Mouse (Mus musculus) common myeloid progenitor, adult 5-6 weeks (primary cell): ENCODE measurements around the gene Gucy2d. TPM values are rescaled to one million over a fixed set of nuclear protein-coding genes. Genes with fewer than 3 reads are reported as not detected.

Experiments
- ATAC-seq: replicated peaks from 2 replicates; pipeline ENCODE4 v1.8.0; 2016; ENCODE audit warnings: low read depth, mild to moderate bottlenecking, moderate TSS enrichment, inconsistent platforms; ENCODE audit not compliant: poor library complexity, severe bottlenecking
- total RNA-seq: library from RNA; stranded (forward); fragments of 200-1000, 187-1606 nt; gene quantifications from 2 replicates; pipeline ENCODE4 v1.2.3, GENCODE M21; 2017

Gene Gucy2d
- total RNA-seq, 1 experiment from 2014 or later, result not detected

GRCm38 (mm10) chr7:98504726-98505314 lies 64.6 kb downstream of the Gucy2d start:
- ATAC-seq, result no peak

- ATAC-seq, result no peak
Observed at GRCm38 (mm10) chr7:98505664-98506063, 65.4 kb downstream of the Gucy2d start.

- no peak for ATAC-seq
Observed at GRCm38 (mm10) chr7:98510961-98511958, 71.0 kb downstream of the Gucy2d start.

GRCm38 (mm10) chr7:98513251-98513650 lies 73.0 kb downstream of the Gucy2d start:
- no peak for ATAC-seq

DNA sequence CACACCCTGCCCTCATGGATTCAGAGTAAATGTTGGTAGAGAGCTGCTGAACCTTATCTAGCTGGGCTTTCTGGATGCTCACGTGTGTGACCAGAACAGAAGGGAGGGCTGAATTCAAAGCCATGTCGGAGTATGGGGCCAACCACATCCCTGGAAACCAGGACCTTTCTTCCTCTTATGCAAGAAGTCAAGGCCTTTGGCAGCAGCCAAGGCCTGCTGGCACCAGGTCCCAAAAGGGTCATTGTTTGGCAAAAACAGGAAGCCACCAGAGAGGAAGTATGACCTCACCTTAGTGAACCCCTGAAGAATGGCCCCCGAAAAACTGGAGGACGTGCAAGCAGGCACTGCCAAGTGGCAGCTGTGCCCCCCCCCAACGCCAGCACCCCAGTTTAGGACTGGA lies 82.4 kb downstream of the Gucy2d start:
- ATAC-seq, result peak; percentile 80

DNA sequence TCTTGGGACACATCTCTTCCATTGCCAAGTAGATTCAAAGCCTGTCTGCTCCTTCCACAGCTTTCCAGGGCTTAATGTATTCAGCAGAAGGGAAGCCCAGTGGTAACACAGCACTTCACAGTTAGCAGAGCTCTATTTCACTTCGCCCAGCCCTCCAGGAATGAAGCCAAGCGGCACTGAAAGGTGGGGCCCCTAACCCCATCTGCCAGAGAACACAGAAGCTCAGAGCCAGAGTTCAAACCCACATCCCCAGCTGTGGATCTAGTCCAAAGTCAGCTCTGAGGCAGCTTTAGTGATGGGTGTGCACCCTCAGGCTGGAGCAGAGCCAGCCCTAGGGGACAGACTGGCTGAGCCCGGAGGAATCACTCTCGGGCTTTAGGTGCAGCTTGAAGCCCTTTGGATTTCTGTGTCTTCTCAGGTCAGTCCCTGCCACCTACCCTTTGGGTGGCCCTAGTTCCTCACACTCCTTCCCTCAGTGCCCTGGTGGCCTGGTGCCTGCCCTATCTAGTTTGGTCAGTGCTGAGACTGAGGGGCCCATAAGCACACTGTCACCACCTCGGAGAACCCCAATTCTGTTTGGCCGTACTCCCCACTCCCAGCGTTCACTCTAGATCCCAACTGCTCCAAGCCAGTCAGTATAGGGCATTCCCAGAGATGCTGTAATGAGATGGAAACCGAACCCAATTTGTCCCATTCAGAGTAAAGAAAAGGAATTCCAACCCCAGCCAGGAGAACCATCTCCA lies 83.0 kb downstream of the Gucy2d start:
- ATAC-seq, result peak; percentile 12; the same call in 1 of the 2 replicates

- ATAC-seq, result peak; percentile 73
Observed at GRCm38 (mm10) chr7:98523813-98524361, 83.7 kb downstream of the Gucy2d start.

GRCm38 (mm10) chr7:98524401-98524800 lies 84.2 kb downstream of the Gucy2d start:
- ATAC-seq, result no peak

GRCm38 (mm10) chr7:98524869-98525699 lies 84.9 kb downstream of the Gucy2d start:
- ATAC-seq, result no peak

Other genes with a start within 250 kb of the Gucy2d start
- 0.87 TPM in 1 of 2 replicates, not detected in the other for gene B3gnt6, start 240.9 kb upstream of the Gucy2d start, total RNA-seq
- 24.0 and 25.4 TPM in 2 replicates for gene Acer3, start 119.2 kb upstream of the Gucy2d start, total RNA-seq
- gene Tsku, start 79.1 kb upstream of the Gucy2d start, total RNA-seq, result not detected in 2 replicates
- gene Lrrc32, start 48.9 kb downstream of the Gucy2d start, total RNA-seq, result not detected in 2 replicates
- gene Emsy, start 216.4 kb downstream of the Gucy2d start, total RNA-seq, result 30.3 and 46.6 TPM in 2 replicates